Mouse (Mus musculus) cerebellum, adult 18-20 months (tissue): ENCODE measurements around the gene Lpin1.

Experiments used
- DNase-seq, 2 experiments: peaks; one replicate each; pipeline ENCODE4 v3.0.0; 2021

Gene Lpin1

GRCm38 (mm10) chr12:16570371-16571060, 40.2 kb downstream of the Lpin1 start:
- DNase-seq: no peak

- DNase-seq: no peak
Measured at GRCm38 (mm10) chr12:16568936-16569650, 41.7 kb downstream of the Lpin1 start.

GRCm38 (mm10) chr12:16568496-16568895, 42.3 kb downstream of the Lpin1 start:
- peak; percentile 70 to 72 for DNase-seq

- DNase-seq: no peak
Measured at GRCm38 (mm10) chr12:16568090-16568489, 42.7 kb downstream of the Lpin1 start.

GRCm38 (mm10) chr12:16563427-16563826, 47.3 kb downstream of the Lpin1 start:
- peak; percentile 46 to 47 for DNase-seq

GRCm38 (mm10) chr12:16562647-16563046, 48.1 kb downstream of the Lpin1 start:
- no peak for DNase-seq

GRCm38 (mm10) chr12:16562181-16562580, 48.6 kb downstream of the Lpin1 start:
- DNase-seq: no peak

- no peak for DNase-seq
Measured at GRCm38 (mm10) chr12:16557271-16557670, 53.5 kb downstream of the Lpin1 start.

- DNase-seq: no peak
Measured at GRCm38 (mm10) chr12:16554171-16554570, 56.6 kb downstream of the Lpin1 start.

- peak; percentile 60 to 62 for DNase-seq
Measured at GRCm38 (mm10) chr12:16552108-16552771, 58.5 kb downstream of the Lpin1 start.

- no peak for DNase-seq
Measured at GRCm38 (mm10) chr12:16550983-16551454, 59.7 kb downstream of the Lpin1 start.

GRCm38 (mm10) chr12:16548824-16549375, 61.9 kb downstream of the Lpin1 start:
- no peak for DNase-seq

- no peak for DNase-seq
Measured at GRCm38 (mm10) chr12:16541606-16542005, 69.2 kb downstream of the Lpin1 start.

GRCm38 (mm10) chr12:16540712-16541111, 70.1 kb downstream of the Lpin1 start:
- DNase-seq: no peak

GRCm38 (mm10) chr12:16539965-16540661, 70.7 kb downstream of the Lpin1 start:
- DNase-seq: no peak

GRCm38 (mm10) chr12:16533331-16533828, 77.4 kb downstream of the Lpin1 start:
- peak; percentile 63 to 67 for DNase-seq

- DNase-seq: no peak
Measured at GRCm38 (mm10) chr12:16532860-16533230, 77.9 kb downstream of the Lpin1 start.

- DNase-seq: peak in 1 of 2 experiments; percentile 10
Measured at GRCm38 (mm10) chr12:16531956-16532859, 78.6 kb downstream of the Lpin1 start.

- DNase-seq: no peak
Measured at GRCm38 (mm10) chr12:16528650-16529049, 82.1 kb downstream of the Lpin1 start.

- DNase-seq: no peak
Measured at GRCm38 (mm10) chr12:16527941-16528340, 82.8 kb downstream of the Lpin1 start.

- DNase-seq: no peak
Measured at GRCm38 (mm10) chr12:16526862-16527261, 83.9 kb downstream of the Lpin1 start.
